Mouse (Mus musculus) T-helper 1 cell (primary cell): ENCODE measurements at regions not wholly inside any gene's neighbourhood (a gene's known extent, or its start where the extent isn't known, plus 50 kb on each side); places are given as distances from the start of the nearest gene placed in this dataset.
"Not testable (repeated sequence)": the region's sequence is repeated elsewhere in the genome, so short reads cannot be mapped to it uniquely, and the experiment has no call there.

ENCODE experiments used
- in situ Hi-C: fragments of 300-600 bp; cut with MboI, MseI; formaldehyde crosslinking; loops from one replicate; pipeline ENCODE4 v1.15.1; 2025; ENCODE audit warnings: high pct_unique_total_duplicates

DNA sequence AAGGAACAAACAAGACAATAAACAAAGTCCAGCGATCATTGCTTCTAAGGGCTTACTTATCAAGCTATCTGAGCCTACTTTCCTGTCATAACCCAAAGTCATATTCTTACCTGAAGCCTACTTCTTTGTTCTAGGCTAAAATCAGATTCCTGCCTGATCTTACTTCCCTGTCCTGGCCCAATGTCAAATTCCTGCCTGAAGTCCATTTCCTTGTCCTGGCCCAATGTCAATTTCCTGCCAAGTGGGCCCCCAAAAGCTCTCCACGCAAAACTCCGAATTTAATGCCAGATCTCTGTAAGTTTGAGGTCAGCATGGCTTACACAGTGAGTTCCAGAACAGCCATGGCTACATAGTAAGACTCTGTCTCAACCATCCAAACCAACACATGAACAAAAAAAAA lies 74.3 kb upstream of the Cwc22 start:
- in situ Hi-C loops, result no loop called here

DNA sequence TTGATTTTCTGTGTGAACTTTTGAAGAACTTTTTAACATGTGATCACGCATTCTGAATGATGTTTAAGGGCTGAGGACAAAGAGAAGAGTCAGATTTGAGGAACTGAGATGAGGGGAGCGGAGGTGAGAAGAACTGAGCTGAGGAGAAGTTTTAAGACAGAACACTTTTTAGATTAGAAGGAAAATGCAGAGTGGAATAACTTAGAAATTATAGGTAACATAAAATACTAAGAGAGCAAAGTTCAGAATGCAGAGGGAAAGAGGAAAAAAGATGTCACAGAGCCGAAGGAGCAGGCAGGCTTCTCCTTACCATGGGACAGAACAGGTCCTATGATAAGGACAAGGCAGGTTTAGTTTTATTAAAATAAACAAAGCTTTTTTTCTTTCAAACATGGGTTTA lies 73.7 kb upstream of the Cwc22 start:
- in situ Hi-C loops, result no loop called here

DNA sequence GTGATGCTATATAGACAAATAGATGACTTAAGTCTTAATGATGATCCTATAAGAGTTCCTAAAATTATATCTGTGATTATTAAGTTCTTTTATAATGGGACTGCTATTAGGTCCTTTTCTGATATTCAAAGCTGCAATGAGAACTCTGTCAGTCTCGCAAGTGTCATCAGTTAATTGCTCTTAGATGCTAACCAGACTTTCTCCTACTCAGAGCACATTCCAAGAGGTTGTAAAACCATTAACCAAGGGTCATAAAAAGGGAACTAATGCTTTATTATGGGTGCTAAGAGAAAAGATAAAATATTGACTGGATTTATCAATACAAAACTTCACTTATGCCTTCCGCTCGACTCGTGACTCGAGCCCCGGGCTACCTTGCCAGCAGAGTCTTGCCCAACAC lies 66.3 kb upstream of the Cwc22 start:
- in situ Hi-C loops, result not testable (repeated sequence)

DNA sequence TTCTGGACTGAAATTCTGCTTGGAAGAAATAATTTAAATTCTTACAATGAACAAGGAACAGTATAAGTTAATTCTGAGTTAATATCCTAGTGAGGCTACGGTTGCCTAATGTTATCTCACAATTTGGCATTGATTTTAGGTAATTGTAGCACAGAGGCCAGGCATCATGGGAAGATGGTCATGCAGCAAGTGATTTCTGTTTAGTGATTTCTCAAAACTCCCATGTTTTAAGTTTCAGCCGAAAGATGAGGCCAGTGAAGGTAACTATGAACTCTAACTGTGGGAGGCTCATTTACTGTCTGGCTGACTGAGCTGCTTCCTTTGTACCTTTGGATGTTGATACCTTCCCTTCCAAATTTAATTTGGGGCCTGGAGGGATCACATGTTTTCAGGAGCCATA lies 65.6 kb upstream of the Cwc22 start:
- in situ Hi-C loops, result no loop called here

DNA sequence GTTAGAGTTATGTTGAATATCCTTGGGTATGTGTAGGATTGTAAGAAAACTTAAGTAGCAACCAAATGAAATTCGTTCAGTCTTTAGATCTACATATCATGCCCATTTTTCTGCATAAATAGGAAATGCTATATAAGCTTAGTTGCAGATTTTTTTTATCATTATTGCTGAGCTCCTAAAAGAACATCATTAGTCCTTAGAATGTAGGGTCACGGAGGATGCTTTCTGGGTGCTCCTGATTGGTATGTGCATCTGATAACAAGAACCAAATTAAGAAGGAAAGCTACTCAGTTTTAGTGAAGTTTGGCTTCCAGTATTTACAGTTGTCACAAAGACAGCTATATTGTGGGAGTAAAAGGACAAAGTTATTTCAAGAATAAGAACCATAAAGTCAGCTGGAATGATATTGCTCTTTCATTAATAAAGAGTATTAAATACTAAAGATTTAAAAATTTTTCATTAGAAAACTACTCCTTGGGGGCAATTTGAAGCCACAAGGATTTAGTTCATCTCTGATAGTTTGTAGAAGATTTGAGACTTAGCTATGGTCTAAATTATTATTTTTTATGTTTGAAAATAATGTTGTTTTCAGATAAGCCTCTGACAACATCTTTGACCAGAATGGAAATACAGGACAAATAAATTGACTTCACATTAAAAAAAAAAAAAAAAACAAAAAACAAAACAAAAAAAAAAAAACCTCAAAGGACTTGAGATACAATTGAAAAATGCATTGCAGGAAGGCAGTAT lies 65.1 kb upstream of the Cwc22 start:
- in situ Hi-C loops, result no loop called here

DNA sequence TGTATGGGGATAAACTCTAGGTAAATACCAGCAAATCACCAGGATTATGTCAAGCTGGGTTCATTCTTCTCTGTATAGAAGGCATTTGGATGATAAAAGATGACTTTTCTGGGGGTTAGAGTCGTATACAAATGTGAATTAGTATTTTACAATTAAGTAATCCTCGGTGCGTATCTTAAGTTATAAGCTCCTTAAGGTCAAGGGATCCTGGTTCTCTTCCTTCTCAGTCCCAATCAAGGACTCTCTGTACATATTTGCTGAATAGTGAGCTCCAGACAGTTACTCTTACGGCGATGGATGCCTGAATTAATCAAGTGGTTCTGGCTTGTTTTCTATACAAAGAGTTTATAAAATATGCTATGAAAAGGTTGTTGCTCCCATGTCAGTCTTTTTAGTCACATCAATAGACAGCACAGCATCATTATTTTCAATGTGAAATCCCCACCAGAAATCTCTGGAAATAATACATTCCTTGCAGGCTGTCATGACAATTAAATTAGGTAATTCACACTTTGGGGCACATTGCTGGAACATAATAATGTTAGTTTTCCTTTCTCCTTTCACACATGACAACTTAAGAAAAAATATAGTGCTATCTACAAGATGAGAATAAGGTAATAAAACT lies 64.0 kb upstream of the Cwc22 start:
- in situ Hi-C loops, result no loop called here

DNA sequence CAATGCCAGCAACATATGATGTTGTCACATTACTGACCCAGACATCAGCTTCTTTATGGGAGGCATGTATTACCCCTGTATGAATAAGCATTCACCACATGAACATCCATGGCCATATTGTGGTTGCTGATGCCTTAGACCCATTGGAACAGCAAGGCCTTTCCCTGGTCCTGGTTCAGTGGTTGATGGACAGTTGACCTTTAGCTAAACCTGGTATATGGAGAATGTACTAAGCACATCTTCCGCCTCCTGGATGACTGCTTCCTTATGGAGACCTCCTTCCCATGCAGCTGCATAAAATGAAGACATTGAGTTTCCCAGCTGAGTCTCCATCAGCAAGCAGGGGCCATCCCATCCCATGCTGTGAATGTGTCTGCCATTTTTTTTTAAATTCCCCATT lies 61.9 kb upstream of the Cwc22 start:
- in situ Hi-C loops, result no loop called here

DNA sequence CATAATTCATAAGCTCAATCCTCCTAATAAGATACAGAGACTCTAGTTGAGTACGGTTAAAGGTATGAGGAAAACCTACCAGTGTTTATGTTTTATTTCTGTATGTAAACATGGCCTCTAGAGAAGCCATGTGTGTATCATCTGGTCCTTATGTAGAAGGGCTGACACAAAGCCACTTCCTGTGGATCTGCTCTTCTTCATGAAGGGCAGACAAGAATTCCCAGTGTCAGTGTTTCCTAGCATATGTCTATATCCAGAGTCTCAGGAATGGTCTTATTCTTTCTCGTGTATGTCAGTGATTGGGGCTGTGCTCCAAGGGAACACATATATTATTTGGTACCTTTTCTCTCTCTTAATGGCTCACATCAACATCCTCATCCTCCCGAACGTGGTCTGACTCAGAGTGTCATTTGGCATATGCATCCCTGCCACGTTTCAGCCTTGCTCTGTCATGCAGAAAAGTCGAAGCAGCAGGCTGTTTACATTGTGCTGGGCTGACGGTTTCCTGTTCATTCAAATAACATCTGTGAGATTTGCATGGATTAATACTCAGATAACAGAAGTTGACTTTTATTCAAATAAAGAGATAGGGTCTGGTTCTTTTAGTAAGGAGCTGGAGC lies 59.3 kb upstream of the Cwc22 start:
- in situ Hi-C loops, result no loop called here

DNA sequence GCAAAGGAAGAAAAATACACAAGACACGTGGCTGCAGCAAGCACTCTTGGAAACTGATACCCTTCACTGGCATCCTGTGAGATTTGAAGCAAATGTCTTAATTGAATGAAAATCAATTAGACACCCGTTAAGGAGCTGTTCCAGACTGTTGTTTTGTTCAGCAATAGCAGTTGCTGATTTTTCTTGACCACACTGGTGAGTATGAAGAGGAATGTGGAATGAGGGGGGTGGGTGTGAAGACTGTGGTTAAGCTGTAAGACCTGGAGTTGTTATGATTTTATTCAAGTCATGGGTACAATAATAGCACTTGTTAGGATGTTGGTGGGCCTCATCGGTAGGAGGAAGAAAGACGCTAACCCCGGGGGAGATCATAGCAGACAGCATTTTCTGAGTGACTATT lies 58.3 kb upstream of the Cwc22 start:
- in situ Hi-C loops, result no loop called here
